Mouse (Mus musculus) intestine, postnatal 0 days (tissue): Measurements from ENCODE around the gene Awat1. TPM values are rescaled to one million over a fixed set of nuclear protein-coding genes. Genes with fewer than 3 reads are reported as not detected.
A peak's percentile ranks its signal among the peaks of the same experiment; 100 is the strongest.

Experiments
- ATAC-seq: fragments of 200-750 bp; cut with Nextera tagmentation; 2 replicates; pipeline ENCODE4 v1.8.0; 2017; ENCODE audit warnings: mild to moderate bottlenecking, moderate TSS enrichment, moderate library complexity
- H3K27ac ChIP-seq: fragments of 300-500 bp; sonication (generic); 2 replicates; pipeline ENCODE4 v1.5.1; 2014; ENCODE audit warnings: mild to moderate bottlenecking, low read depth, low read length, moderate library complexity
- H3K27me3 ChIP-seq: fragments of 300-500 bp; sonication (generic); replicated peaks from 2 replicates; pipeline ENCODE4 v1.6.1; 2014; ENCODE audit warnings: low read length, mixed read lengths; ENCODE audit not compliant: control insufficient read depth, insufficient read depth
- H3K36me3 ChIP-seq: fragments of 300-500 bp; sonication (generic); 2 replicates; pipeline ENCODE4 v1.6.1; 2014; ENCODE audit warnings: mild to moderate bottlenecking, moderate library complexity; ENCODE audit not compliant: control insufficient read depth, insufficient read depth
- H3K4me1 ChIP-seq: fragments of 300-500 bp; sonication (generic); replicated peaks from 2 replicates; pipeline ENCODE4 v1.6.1; 2014; ENCODE audit warnings: antibody characterized with exemption, low read length, mixed read lengths; ENCODE audit not compliant: control insufficient read depth, insufficient read depth
- H3K4me2 ChIP-seq: fragments of 300-500 bp; sonication (generic); replicated peaks from 2 replicates; pipeline ENCODE4 v1.6.1; 2014; ENCODE audit warnings: low read depth, mild to moderate bottlenecking, moderate library complexity
- H3K4me3 ChIP-seq: fragments of 300-500 bp; sonication (generic); 2 replicates; pipeline ENCODE4 v1.5.1; 2014; ENCODE audit warnings: low read depth, low read length
- H3K9ac ChIP-seq: fragments of 300-500 bp; sonication (generic); 2 replicates; pipeline ENCODE4 v1.6.1; 2014; ENCODE audit warnings: mild to moderate bottlenecking, low read depth, low read length
- H3K9me3 ChIP-seq: fragments of 300-500 bp; sonication (generic); 2 replicates; pipeline ENCODE4 v1.6.1; 2016; ENCODE audit warnings: mixed run types; ENCODE audit not compliant: control insufficient read depth
- CTCF ChIP-seq: sonication (generic); IDR thresholded peaks from 2 replicates; pipeline ENCODE4 v1.5.1; 2016; ENCODE audit warnings: low read depth, mild to moderate bottlenecking, control low read depth, antibody characterized with exemption, moderate library complexity
- WGBS: fragments of 180-500 bp; shearing (Covaris S2); extraction: QIAGEN DNeasy Blood & Tissue Kit; methylation state at CpG from one replicate; pipeline ENCODE4 v1.1.7; 2014; 5-methylcytosine and 5-hydroxymethylcytosine counted together
- polyA plus RNA-seq: library from polyadenylated mRNA; unstranded; fragments of >200 nt; fragmentation: Nextera tagmentation; extraction: Ambion mirVana; gene quantifications from 2 replicates; pipeline ENCODE4 v1.2.1, GENCODE M21; 2015

Gene Awat1
- polyA plus RNA-seq, 1 experiment from 2014 or later = not detected

DNA sequence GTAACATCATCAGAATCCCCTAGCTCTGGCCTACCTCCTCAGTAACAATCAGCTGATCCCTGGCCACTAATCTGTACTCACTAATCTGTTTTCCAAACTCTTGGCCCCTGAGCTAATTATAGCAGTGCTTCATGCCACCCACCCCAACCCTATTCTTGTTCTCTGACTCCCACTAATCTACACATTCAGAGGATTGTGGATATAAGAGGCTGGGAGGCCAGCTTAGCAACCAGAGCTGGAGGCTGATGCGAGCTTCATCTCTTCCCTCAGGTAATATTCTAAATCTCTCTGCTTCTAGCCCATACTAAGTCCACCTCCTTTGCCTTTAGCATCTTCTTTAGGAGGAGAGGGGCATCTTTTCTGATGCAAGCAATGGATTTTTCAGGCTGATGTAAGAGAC is 33.3 kb downstream of the Awat1 start, which contains the start of gene Arr3:
Gene Arr3 (plus strand): TSS at position 184 of the 400 bp plus-strand sequence.
- WGBS = 79% methylated on average over 1 of the region's 1 CpGs
- Histone ChIP-seq H3K9me3 (no peaks in the 10 kb centered on the region), H3K27me3 (0 out of 2 replicates have a peak, but pooled peaks cover 3% of the 10 kb centered on the region), H3K4me2 (no peak within 1 kb of the TSS), H3K27ac (no peak within 1 kb of the TSS), H3K4me3 (no peak within 1 kb of the TSS), H3K9ac (no peak within 1 kb of the TSS), H3K36me3 (no peaks in the 10 kb centered on the region), H3K4me1 (no peaks in the 10 kb centered on the region)
- ATAC-seq = no peak
- no peak for TF ChIP-seq CTCF

DNA sequence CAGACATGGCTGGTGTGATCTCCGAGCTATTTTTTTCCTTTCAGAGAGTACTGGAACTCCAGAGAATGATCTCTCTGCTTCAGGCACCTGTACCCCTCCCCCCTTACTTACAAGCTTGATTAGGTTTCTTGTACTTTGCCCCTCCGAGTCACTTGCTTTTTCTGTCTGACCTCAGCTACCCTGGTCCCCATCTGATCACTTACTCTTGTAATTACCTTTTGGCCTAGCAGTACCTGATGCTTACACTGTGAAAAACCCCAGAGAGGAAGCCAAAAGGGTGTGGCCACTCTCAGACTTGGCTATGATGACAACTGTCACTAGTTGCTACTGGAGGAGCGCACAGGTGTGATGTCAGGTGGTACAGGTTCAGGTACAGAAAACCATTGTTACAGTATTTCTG is 46.4 kb downstream of the Awat1 start:
- Histone ChIP-seq H3K27ac (no peak overlapping the region), H3K4me3 (no peak overlapping the region), H3K4me2 (no peak overlapping the region), H3K36me3 (no peaks in the 10 kb centered on the region), H3K4me1 (no peaks in the 10 kb centered on the region), H3K27me3 (peaks cover 4% of the 10 kb centered on the region; the same call in 1 of the 2 replicates), H3K9me3 (no peaks in the 10 kb centered on the region), H3K9ac (no peak overlapping the region)
- TF ChIP-seq CTCF = no peak
- ATAC-seq = peak; percentile 86
- WGBS = 43% methylated on average over 3 of the region's 3 CpGs

DNA sequence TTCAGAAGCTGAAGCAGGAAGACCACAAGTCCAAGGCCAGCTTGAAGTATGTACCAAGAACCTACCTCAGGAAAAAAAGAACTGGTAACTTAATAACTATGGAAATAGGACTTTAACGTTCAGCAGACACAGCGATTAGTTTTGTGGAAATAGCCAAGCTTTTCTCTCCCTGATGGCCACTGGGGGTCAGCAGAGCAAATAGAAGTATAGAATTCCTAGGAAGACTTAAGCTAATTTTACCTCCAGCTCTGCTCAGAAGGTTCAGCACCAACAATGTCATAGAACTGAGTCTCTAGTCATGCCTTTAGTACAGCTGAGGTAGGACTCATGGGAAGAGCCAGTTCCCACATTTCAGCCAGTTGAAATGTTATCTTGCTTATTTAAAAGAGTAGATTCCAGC is 49.3 kb downstream of the Awat1 start:
- Histone ChIP-seq H3K36me3 (no peaks in the 10 kb centered on the region), H3K4me2 (no peak overlapping the region), H3K9ac (no peak overlapping the region), H3K4me3 (no peak overlapping the region), H3K27me3 (peaks cover 4% of the 10 kb centered on the region; the same call in 1 of the 2 replicates), H3K27ac (no peak overlapping the region), H3K9me3 (no peaks in the 10 kb centered on the region), H3K4me1 (no peaks in the 10 kb centered on the region)
- TF ChIP-seq CTCF = peak; percentile 41
- no peak for ATAC-seq
- WGBS = 57% methylated on average over 2 of the region's 2 CpGs

DNA sequence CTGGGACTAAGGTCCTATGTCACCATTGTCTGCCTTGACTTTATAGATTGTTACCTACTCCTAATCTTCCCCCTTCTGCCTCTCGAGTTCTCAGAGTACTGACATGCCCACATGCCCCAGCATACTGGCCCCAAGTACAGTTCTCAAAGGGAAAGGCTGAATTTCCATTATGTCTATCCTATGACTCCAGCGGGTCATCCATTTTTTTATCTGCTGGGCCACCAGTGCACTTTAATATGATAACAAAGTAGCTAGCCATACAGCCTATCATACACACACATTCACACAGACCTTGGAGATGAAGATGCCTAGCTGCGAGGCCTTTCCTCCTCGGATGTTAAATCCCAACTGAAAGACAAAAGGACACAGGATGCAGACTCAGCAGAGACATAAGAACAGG is 52.2 kb downstream of the Awat1 start:
- Histone ChIP-seq H3K9me3 (no peaks in the 10 kb centered on the region), H3K36me3 (no peaks in the 10 kb centered on the region), H3K4me1 (no peaks in the 10 kb centered on the region), H3K27me3 (no peaks in the 10 kb centered on the region), H3K9ac (no peak overlapping the region), H3K27ac (no peak overlapping the region), H3K4me2 (no peak overlapping the region), H3K4me3 (no peak overlapping the region)
- WGBS = 85% methylated on average over 4 of the region's 4 CpGs
- TF ChIP-seq CTCF = no peak
- no peak for ATAC-seq

DNA sequence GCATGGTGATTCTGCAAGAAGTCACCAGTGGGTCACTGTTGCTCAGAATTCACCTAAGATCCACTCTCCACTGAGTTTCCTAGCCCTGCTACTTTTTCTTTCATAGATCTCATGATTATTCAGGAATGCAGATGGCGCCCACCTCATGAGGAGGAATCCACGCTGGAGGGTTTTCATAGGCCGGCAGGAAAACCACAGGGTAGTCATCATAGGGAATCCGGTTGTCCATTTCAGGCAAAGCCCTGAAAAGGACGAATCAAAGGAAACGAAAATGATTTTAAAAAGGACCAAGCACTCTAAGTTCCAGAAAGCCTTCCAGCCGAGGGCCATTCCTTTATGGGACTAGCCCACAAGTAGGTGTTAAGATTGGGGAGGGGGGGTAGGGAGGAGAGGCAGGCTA is 53.1 kb downstream of the Awat1 start:
- H3K4me3 ChIP-seq = peak overlapping the region; percentile 57
- peak overlapping the region; percentile 58; the same call in 1 of the 2 replicates for H3K9ac ChIP-seq
- H3K4me2 ChIP-seq = peak overlapping the region; percentile 75
- TF ChIP-seq CTCF = no peak
- ATAC-seq = no peak
- H3K27ac ChIP-seq = no peak overlapping the region
- 38% methylated on average over 7 of the region's 7 CpGs for WGBS
- no peaks in the 10 kb centered on the region for H3K36me3 ChIP-seq
- no peaks in the 10 kb centered on the region for H3K27me3 ChIP-seq
- H3K9me3 ChIP-seq = no peaks in the 10 kb centered on the region
- no peaks in the 10 kb centered on the region for H3K4me1 ChIP-seq

DNA sequence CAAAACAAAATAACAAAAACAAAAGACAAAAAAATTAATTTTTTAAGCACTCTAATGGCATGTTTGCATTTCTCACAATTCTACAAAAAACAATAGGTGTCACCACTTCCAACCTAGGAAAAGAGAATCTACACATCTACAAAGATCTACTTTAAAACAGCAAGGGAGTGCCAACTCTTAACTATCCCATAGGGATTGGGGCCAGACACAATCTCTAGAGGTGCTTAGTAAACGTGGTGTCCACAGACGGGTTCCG is 53.4 kb downstream of the Awat1 start, which contains the start of gene Kif4:
Gene Kif4 (plus strand): TSS at position 192 of the 256 bp plus-strand sequence.
- TF ChIP-seq CTCF = no peak

More for the DNA sequence above, 53.4 kb downstream of the Awat1 start, which contains the start of gene Kif4:
- Histone ChIP-seq H3K27me3 (no peaks in the 10 kb centered on the region), H3K4me2 (peak within 1 kb of the TSS; percentile 75), H3K27ac (peak within 1 kb of the TSS; percentile 15; the same call in 1 of the 2 replicates), H3K4me3 (peak within 1 kb of the TSS; percentile 57), H3K9me3 (no peaks in the 10 kb centered on the region), H3K9ac (peak within 1 kb of the TSS; percentile 58), H3K36me3 (no peaks in the 10 kb centered on the region), H3K4me1 (no peaks in the 10 kb centered on the region)
- ATAC-seq = no peak
- WGBS = 12% methylated on average over 3 of the region's 3 CpGs
